16 mouse cellular contexts compared by ENCODE assay signal in genomic region chr5:125549750-125550489, GRCm38 (mm10). TPM values are rescaled to one million over a fixed set of nuclear protein-coding genes. Genes with fewer than 3 reads are reported as not detected.
A peak's percentile ranks its signal among the peaks of the same experiment; 100 is the strongest.
DNase-seq lines count a peak whose midpoint lies in the region; ATAC-seq and TF ChIP-seq lines count a peak whose summit lies in the region.
"Had no signal": no experiment of that assay in that cellular context is flagged by ENCODE, and none has a peak within 500 bp of the region (broad histone marks: within the 10 kb centered on the region; RNA-seq: fewer than 3 reads in every experiment).

No protein-coding gene starts in this region.

- no peak for DNase-seq in frontal cortex, postnatal 36 days (ENCODE audit: low spot score in 2 of 2)
- DNase-seq in retina, postnatal 1 day: peak; percentile 68
- DNase-seq in retina, embryonic 14.5 days (ENCODE audit: low spot score): no peak
- no peak for DNase-seq in forebrain, postnatal 0 days
- no peak for DNase-seq in T-cell, adult 2 months (ENCODE audit: low spot score)
- no peak for DNase-seq in testis, postnatal 14 days (ENCODE audit: low spot score)
- no peak for DNase-seq in left cerebral cortex, adult 8-10 months (ENCODE audit: low spot score in 2 of 2)
- DNase-seq: cerebellum, adult 11-12 months; liver, postnatal 0 days; thymus, adult 2 months had no signal

- no peaks in the 10 kb centered on the region for H3K36me3 ChIP-seq in forebrain, postnatal 0 days (ENCODE audit: insufficient read depth)
- H3K36me3 ChIP-seq: G1E; limb, embryonic 13.5 days had no signal

- H3K9ac ChIP-seq in forebrain, postnatal 0 days: no peak overlapping the region
- H3K9ac ChIP-seq: limb, embryonic 13.5 days; liver, postnatal 0 days had no signal

- H3K9me3 ChIP-seq in forebrain, postnatal 0 days (ENCODE audit: low read length): no peaks in the 10 kb centered on the region
- H3K9me3 ChIP-seq: limb, embryonic 13.5 days had no signal

- H3K4me1 ChIP-seq in forebrain, postnatal 0 days (ENCODE audit: insufficient read depth): no peaks in the 10 kb centered on the region

- WGBS in forebrain, postnatal 0 days: 20% methylated on average over 11 of the region's 11 CpGs

- H3K27ac ChIP-seq in forebrain, postnatal 0 days (ENCODE audit: low read depth, low read length): no peak overlapping the region
- H3K27ac ChIP-seq: limb, embryonic 13.5 days had no signal

- peak; percentile 14; the same call in 1 of the 2 replicates for ATAC-seq in frontal cortex, adult (ENCODE audit: low TSS enrichment)
- peak; percentile 55 for ATAC-seq in forebrain, postnatal 0 days
- ATAC-seq: activated CD4-positive, CD25-positive, alpha-beta regulatory T cell, adult 4 months; intestine, postnatal 0 days; liver, postnatal 0 days had no signal

- H3K4me2 ChIP-seq in forebrain, postnatal 0 days (ENCODE audit: low read depth): no peak overlapping the region
- H3K4me2 ChIP-seq: limb, embryonic 13.5 days had no signal

- no peak for TF ChIP-seq CTCF in forebrain, postnatal 0 days (IDR thresholded peaks at IDR 0.05; ENCODE audit: low read depth)

- H3K4me3 ChIP-seq in forebrain, postnatal 0 days (ENCODE audit: low read depth, low read length): no peak overlapping the region
- H3K4me3 ChIP-seq: limb, embryonic 13.5 days had no signal

- no peaks in the 10 kb centered on the region for H3K27me3 ChIP-seq in forebrain, postnatal 0 days (ENCODE audit: insufficient read depth, low read length)

RNA-seq across cellular contexts. Expression of gene Tmem132b, which starts 18.3 kb away (rescaled TPM):
- total RNA-seq in forebrain, postnatal 0 days (2014; rRNA removed): 32.2 and 48.9 TPM in 2 replicates
- polyA plus RNA-seq in forebrain, postnatal 0 days (2015; fragmentation: Nextera tagmentation; extraction: Ambion mirVana): 5.1 and 7.8 TPM in 2 replicates
- 100 to 1,000 TPM; 123 to 141 (median 129) TPM for total RNA-seq in left cerebral cortex, adult 8-10 months (2022)
- polyA plus RNA-seq: activated CD4-positive, CD25-positive, alpha-beta regulatory T cell, adult 4 months; G1E; heart, postnatal 0 days; liver, postnatal 0 days had no signal
